Mouse (Mus musculus): ENCODE data around the gene Myadml2. TPM values are rescaled to one million over a fixed set of nuclear protein-coding genes. Genes with fewer than 3 reads are reported as not detected.
A peak's percentile ranks its signal among the peaks of the same experiment; 100 is the strongest.

Myadml2 gene
- total RNA-seq, 2 experiments from 2014 or later = 78.3 to 78.8 TPM

- intact Hi-C loops (cut with DNase I) = no loop called here
- DNase-seq (ENCODE audit: low spot score) = no peak
These were observed 31.2 kb downstream of the Myadml2 start for GRCm38 (mm10) chr11:120616617-120617294.

GRCm38 (mm10) chr11:120615606-120616203 lies 32.3 kb downstream of the Myadml2 start:
- intact Hi-C loops (cut with DNase I) = no loop called here
- no peak for DNase-seq (ENCODE audit: low spot score)

GRCm38 (mm10) chr11:120615167-120615566 lies 32.8 kb downstream of the Myadml2 start:
- no peak for DNase-seq (ENCODE audit: low spot score)
- intact Hi-C loops (cut with DNase I) = no loop called here

GRCm38 (mm10) chr11:120613976-120614375 lies 34.0 kb downstream of the Myadml2 start:
- intact Hi-C loops (cut with DNase I) = loop anchor here (2.0 kb wide), 3 partner anchors 35 to 125 kb away; no protein-coding TSS in a partner anchor
- no peak for DNase-seq (ENCODE audit: low spot score)

- intact Hi-C loops (cut with DNase I) = loop anchor here (2.0 kb wide), 3 partner anchors 35 to 125 kb away; no protein-coding TSS in a partner anchor
These were observed 34.4 kb downstream of the Myadml2 start for GRCm38 (mm10) chr11:120613481-120613972.

GRCm38 (mm10) chr11:120612763-120613162 lies 35.2 kb downstream of the Myadml2 start:
- intact Hi-C loops (cut with DNase I) = loop anchor here (2.0 kb wide), 3 partner anchors 34 to 124 kb away; no protein-coding TSS in a partner anchor
- peak; percentile 48 for DNase-seq (ENCODE audit: low spot score)

More at GRCm38 (mm10) chr11:120613481-120613972, 34.4 kb downstream of the Myadml2 start:
- no peak for DNase-seq (ENCODE audit: low spot score)

- intact Hi-C loops (cut with DNase I) = no loop called here
These were observed 37.4 kb downstream of the Myadml2 start for GRCm38 (mm10) chr11:120610477-120611046.

GRCm38 (mm10) chr11:120609250-120609649 lies 38.7 kb downstream of the Myadml2 start:
- DNase-seq (ENCODE audit: low spot score) = no peak
- intact Hi-C loops (cut with DNase I) = no loop called here

More at GRCm38 (mm10) chr11:120610477-120611046, 37.4 kb downstream of the Myadml2 start:
- DNase-seq (ENCODE audit: low spot score) = no peak

- no peak for DNase-seq (ENCODE audit: low spot score)
- intact Hi-C loops (cut with DNase I) = no loop called here
These were observed 39.5 kb downstream of the Myadml2 start, which contains the start of gene Npb for GRCm38 (mm10) chr11:120608241-120609034. Npb (plus strand) TSS chr11:120608477.

- DNase-seq (ENCODE audit: low spot score) = no peak
- intact Hi-C loops (cut with DNase I) = no loop called here
These were observed 41.2 kb downstream of the Myadml2 start for GRCm38 (mm10) chr11:120606764-120607163.

GRCm38 (mm10) chr11:120605667-120606066 lies 42.3 kb downstream of the Myadml2 start:
- intact Hi-C loops (cut with DNase I) = no loop called here
- no peak for DNase-seq (ENCODE audit: low spot score)

- no peak for DNase-seq (ENCODE audit: low spot score)
- intact Hi-C loops (cut with DNase I) = no loop called here
These were observed 44.4 kb downstream of the Myadml2 start for GRCm38 (mm10) chr11:120603545-120603944.

- intact Hi-C loops (cut with DNase I) = no loop called here
- no peak for DNase-seq (ENCODE audit: low spot score)
These were observed 47.2 kb downstream of the Myadml2 start for GRCm38 (mm10) chr11:120600716-120601115.

GRCm38 (mm10) chr11:120598990-120599549 lies 48.9 kb downstream of the Myadml2 start:
- no peak for DNase-seq (ENCODE audit: low spot score)
- intact Hi-C loops (cut with DNase I) = no loop called here

GRCm38 (mm10) chr11:120598283-120598989 lies 49.5 kb downstream of the Myadml2 start, which contains the start of the genes Alyref and Anapc11:
Alyref (minus strand) TSS chr11:120598365.
Anapc11 (plus strand) TSS chr11:120598421.
- DNase-seq (ENCODE audit: low spot score) = peak; percentile 87
- intact Hi-C loops (cut with DNase I) = no loop called here

- intact Hi-C loops (cut with DNase I) = loop anchor here (2.0 kb wide), 1 partner anchor 15 kb away; no protein-coding TSS in a partner anchor
- no peak for DNase-seq (ENCODE audit: low spot score)
These were observed 50.4 kb downstream of the Myadml2 start for GRCm38 (mm10) chr11:120597240-120598235.
